Mouse (Mus musculus): ENCODE data around the gene Kmo. TPM values are rescaled to one million over a fixed set of nuclear protein-coding genes. Genes with fewer than 3 reads are reported as not detected.
A peak's percentile ranks its signal among the peaks of the same experiment; 100 is the strongest.

The Kmo gene
- polyA plus RNA-seq, 1 experiment from 2014 or later: 0.29 TPM

DNA sequence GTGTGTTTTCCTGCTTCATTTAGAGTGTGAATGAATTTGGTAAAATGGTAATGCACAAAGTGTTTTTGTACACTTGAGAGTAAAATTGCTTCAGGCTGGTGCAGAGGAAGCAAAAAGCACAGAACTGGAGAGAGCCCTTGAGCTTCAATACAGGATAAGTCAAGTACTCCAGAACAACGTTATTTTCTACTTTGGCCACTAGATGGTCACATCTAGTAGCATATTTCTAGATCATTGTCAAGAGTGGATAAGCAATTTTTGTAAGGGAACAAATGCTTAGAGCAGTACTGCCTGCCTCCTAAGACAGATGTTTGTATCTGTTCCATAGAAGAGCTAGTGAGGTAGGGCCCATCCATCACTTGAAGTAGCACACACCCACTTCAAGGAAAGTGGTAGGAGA, 51.4 kb downstream of the Kmo start:
- no peak overlapping the region for H3K4me3 ChIP-seq
- H3K9me3 ChIP-seq (replicated peaks): no peaks in the 10 kb centered on the region
- no peak overlapping the region for H3K27ac ChIP-seq (ENCODE audit: poor library complexity, severe bottlenecking)
- H3K36me3 ChIP-seq: no peaks in the 10 kb centered on the region
- no peak overlapping the region for H3K4me2 ChIP-seq
- no peak for ATAC-seq (ENCODE audit: insufficient number of reproducible peaks, low FRiP score)
- no peaks in the 10 kb centered on the region for H3K4me1 ChIP-seq (replicated peaks)
- H3K27me3 ChIP-seq (replicated peaks): no peaks in the 10 kb centered on the region
- H3K9ac ChIP-seq: no peak overlapping the region
- WGBS: 23% methylated on average over 1 of the region's 1 CpGs

GRCm38 (mm10) chr1:175673563-175674325, 53.6 kb downstream of the Kmo start:
- H3K4me3 ChIP-seq: no peak overlapping the region
- no peak overlapping the region for H3K9ac ChIP-seq
- no peak overlapping the region for H3K27ac ChIP-seq (ENCODE audit: poor library complexity, severe bottlenecking)
- no peaks in the 10 kb centered on the region for H3K4me1 ChIP-seq (replicated peaks)
- no peaks in the 10 kb centered on the region for H3K27me3 ChIP-seq (replicated peaks)
- H3K36me3 ChIP-seq: 0 out of 2 replicates have a peak, but pooled peaks cover 3% of the 10 kb centered on the region
- no peaks in the 10 kb centered on the region for H3K9me3 ChIP-seq (replicated peaks)
- WGBS: 81% methylated on average over 7 of the region's 7 CpGs
- no peak overlapping the region for H3K4me2 ChIP-seq
- ATAC-seq (ENCODE audit: insufficient number of reproducible peaks, low FRiP score): no peak

GRCm38 (mm10) chr1:175675116-175675515, 54.9 kb downstream of the Kmo start:
- H3K4me3 ChIP-seq: no peak overlapping the region
- H3K27ac ChIP-seq (ENCODE audit: poor library complexity, severe bottlenecking): no peak overlapping the region
- no peaks in the 10 kb centered on the region for H3K27me3 ChIP-seq (replicated peaks)
- H3K9ac ChIP-seq: no peak overlapping the region
- WGBS: 68% methylated on average over 6 of the region's 6 CpGs
- H3K4me1 ChIP-seq (replicated peaks): no peaks in the 10 kb centered on the region
- no peak overlapping the region for H3K4me2 ChIP-seq
- ATAC-seq (ENCODE audit: insufficient number of reproducible peaks, low FRiP score): no peak
- no peaks in the 10 kb centered on the region for H3K9me3 ChIP-seq (replicated peaks)
- H3K36me3 ChIP-seq: 0 out of 2 replicates have a peak, but pooled peaks cover 3% of the 10 kb centered on the region

GRCm38 (mm10) chr1:175677459-175677858, 57.3 kb downstream of the Kmo start:
- WGBS: 59% methylated on average over 6 of the region's 6 CpGs
- no peak overlapping the region for H3K27ac ChIP-seq (ENCODE audit: poor library complexity, severe bottlenecking)
- H3K36me3 ChIP-seq: 0 out of 2 replicates have a peak, but pooled peaks cover 3% of the 10 kb centered on the region
- H3K9ac ChIP-seq: no peak overlapping the region
- no peak overlapping the region for H3K4me2 ChIP-seq
- H3K4me1 ChIP-seq (replicated peaks): no peaks in the 10 kb centered on the region
- no peaks in the 10 kb centered on the region for H3K27me3 ChIP-seq (replicated peaks)
- no peak overlapping the region for H3K4me3 ChIP-seq
- no peaks in the 10 kb centered on the region for H3K9me3 ChIP-seq (replicated peaks)
- ATAC-seq (ENCODE audit: insufficient number of reproducible peaks, low FRiP score): no peak

GRCm38 (mm10) chr1:175680995-175681394, 60.8 kb downstream of the Kmo start:
- Histone ChIP-seq H3K36me3 (0 out of 2 replicates have a peak, but pooled peaks cover 9% of the 10 kb centered on the region), H3K4me1 (replicated peaks) (no peaks in the 10 kb centered on the region), H3K27me3 (replicated peaks) (no peaks in the 10 kb centered on the region), H3K27ac (ENCODE audit: poor library complexity, severe bottlenecking) (no peak overlapping the region), H3K4me2 (no peak overlapping the region), H3K4me3 (no peak overlapping the region), H3K9me3 (replicated peaks) (no peaks in the 10 kb centered on the region), H3K9ac (no peak overlapping the region)
- 51% methylated on average over 6 of the region's 6 CpGs for WGBS
- ATAC-seq (ENCODE audit: insufficient number of reproducible peaks, low FRiP score): no peak

GRCm38 (mm10) chr1:175691686-175692245, 71.6 kb downstream of the Kmo start:
- 2% methylated on average over 22 of the region's 22 CpGs for WGBS
- peak overlapping the region; percentile 89 for H3K27ac ChIP-seq (ENCODE audit: poor library complexity, severe bottlenecking)
- H3K9me3 ChIP-seq (replicated peaks): no peaks in the 10 kb centered on the region
- peak overlapping the region; percentile 87 for H3K4me2 ChIP-seq
- H3K36me3 ChIP-seq: peaks cover 14% of the 10 kb centered on the region
- peaks cover 23% of the 10 kb centered on the region for H3K4me1 ChIP-seq (replicated peaks)
- H3K27me3 ChIP-seq (replicated peaks): no peaks in the 10 kb centered on the region
- H3K4me3 ChIP-seq: peak overlapping the region; percentile 82
- ATAC-seq (ENCODE audit: insufficient number of reproducible peaks, low FRiP score): no peak
- peak overlapping the region; percentile 96 for H3K9ac ChIP-seq

- H3K4me3 ChIP-seq: peak within 1 kb of the TSS; percentile 82
- no peaks in the 10 kb centered on the region for H3K9me3 ChIP-seq (replicated peaks)
- peak within 1 kb of the TSS; percentile 87 for H3K4me2 ChIP-seq
- H3K36me3 ChIP-seq: peaks cover 8% of the 10 kb centered on the region
- under 1% methylated on average over 46 of the region's 73 CpGs for WGBS
- H3K9ac ChIP-seq: peak within 1 kb of the TSS; percentile 96
- ATAC-seq (ENCODE audit: insufficient number of reproducible peaks, low FRiP score): peak; percentile 98
- H3K27me3 ChIP-seq (replicated peaks): no peaks in the 10 kb centered on the region
- peak within 1 kb of the TSS; percentile 89 for H3K27ac ChIP-seq (ENCODE audit: poor library complexity, severe bottlenecking)
- peaks cover 23% of the 10 kb centered on the region for H3K4me1 ChIP-seq (replicated peaks)
Measured at GRCm38 (mm10) chr1:175692246-175692996, 72.2 kb downstream of the Kmo start, which contains the start of the genes Opn3 and Chml. Gene Opn3 (minus strand): TSS chr1:175692776. Gene Chml (minus strand): TSS chr1:175692901.

GRCm38 (mm10) chr1:175692997-175693361, 72.8 kb downstream of the Kmo start:
- H3K9me3 ChIP-seq (replicated peaks): no peaks in the 10 kb centered on the region
- peak overlapping the region; percentile 66 for H3K9ac ChIP-seq
- peaks cover 3% of the 10 kb centered on the region for H3K36me3 ChIP-seq
- no peaks in the 10 kb centered on the region for H3K27me3 ChIP-seq (replicated peaks)
- H3K4me2 ChIP-seq: peak overlapping the region; percentile 87
- peak overlapping the region; percentile 82 for H3K4me3 ChIP-seq
- H3K4me1 ChIP-seq (replicated peaks): peaks cover 23% of the 10 kb centered on the region
- under 1% methylated on average over 17 of the region's 17 CpGs for WGBS
- H3K27ac ChIP-seq (ENCODE audit: poor library complexity, severe bottlenecking): peak overlapping the region; percentile 83
- ATAC-seq (ENCODE audit: insufficient number of reproducible peaks, low FRiP score): no peak

- H3K4me1 ChIP-seq (replicated peaks): peaks cover 23% of the 10 kb centered on the region
- H3K4me3 ChIP-seq: peak overlapping the region; percentile 82
- peak overlapping the region; percentile 66 for H3K9ac ChIP-seq
- peak overlapping the region; percentile 83 for H3K27ac ChIP-seq (ENCODE audit: poor library complexity, severe bottlenecking)
- 31% methylated on average over 12 of the region's 12 CpGs for WGBS
- no peaks in the 10 kb centered on the region for H3K27me3 ChIP-seq (replicated peaks)
- ATAC-seq (ENCODE audit: insufficient number of reproducible peaks, low FRiP score): no peak
- peak overlapping the region; percentile 87 for H3K4me2 ChIP-seq
- H3K9me3 ChIP-seq (replicated peaks): no peaks in the 10 kb centered on the region
- H3K36me3 ChIP-seq: no peaks in the 10 kb centered on the region
Measured at GRCm38 (mm10) chr1:175693429-175693960, 73.3 kb downstream of the Kmo start.

- Histone ChIP-seq H3K9ac (no peak within 1 kb of the TSS), H3K4me3 (no peak within 1 kb of the TSS), H3K4me2 (no peak within 1 kb of the TSS), H3K27ac (ENCODE audit: poor library complexity, severe bottlenecking) (no peak within 1 kb of the TSS), H3K4me1 (replicated peaks) (peaks cover 20% of the 10 kb centered on the region), H3K27me3 (replicated peaks) (no peaks in the 10 kb centered on the region), H3K9me3 (replicated peaks) (no peaks in the 10 kb centered on the region), H3K36me3 (no peaks in the 10 kb centered on the region)
- WGBS: 81% methylated on average over 1 of the region's 1 CpGs
- no peak for ATAC-seq (ENCODE audit: insufficient number of reproducible peaks, low FRiP score)
Measured at GRCm38 (mm10) chr1:175698293-175698692, 78.1 kb downstream of the Kmo start, which contains the start of gene Wdr64. Gene Wdr64 (plus strand): TSS chr1:175698593.

DNA sequence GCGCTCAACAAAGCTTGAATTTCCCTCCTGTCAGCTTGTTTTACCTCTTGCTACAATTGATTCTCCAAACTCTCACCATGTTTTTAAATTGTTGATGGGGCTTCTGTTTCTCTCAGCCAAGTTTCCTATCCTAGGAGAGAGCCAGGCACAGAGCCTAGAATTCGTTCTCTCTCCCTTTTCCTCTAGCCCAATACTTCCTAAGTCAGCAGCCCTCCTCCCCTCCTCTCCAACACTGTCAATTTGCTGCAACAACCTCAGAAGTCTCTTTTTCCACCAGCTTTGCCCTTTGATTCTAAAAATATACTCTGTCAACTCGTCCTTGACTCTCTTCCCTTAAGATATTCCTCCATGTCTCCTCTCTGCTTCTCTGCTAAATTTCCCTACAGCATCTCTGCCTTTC, 79.2 kb downstream of the Kmo start:
- H3K9ac ChIP-seq: no peak overlapping the region
- no peak overlapping the region for H3K4me3 ChIP-seq
- WGBS: 43% methylated on average over 3 of the region's 3 CpGs
- H3K9me3 ChIP-seq (replicated peaks): no peaks in the 10 kb centered on the region
- no peaks in the 10 kb centered on the region for H3K36me3 ChIP-seq
- no peak overlapping the region for H3K27ac ChIP-seq (ENCODE audit: poor library complexity, severe bottlenecking)
- no peak overlapping the region for H3K4me2 ChIP-seq
- ATAC-seq (ENCODE audit: insufficient number of reproducible peaks, low FRiP score): no peak
- no peaks in the 10 kb centered on the region for H3K27me3 ChIP-seq (replicated peaks)
- H3K4me1 ChIP-seq (replicated peaks): peaks cover 13% of the 10 kb centered on the region

Measured in heart, embryonic 12.5 days (tissue).